Mouse (Mus musculus): Measurements from ENCODE around the gene Pcp2.
"Not testable (repeated sequence)": the region's sequence is repeated elsewhere in the genome, so short reads cannot be mapped to it uniquely, and the experiment has no call there.

Gene Pcp2

GRCm38 (mm10) chr8:3621199-3621970 lies 4.0 kb downstream of the Pcp2 start, which contains the start of the genes Xab2 and Pet100:
Gene Xab2, minus strand, starts transcription at chr8:3621316.
Gene Pet100, plus strand, starts transcription at chr8:3621548.
- DNase-seq = peak; percentile 99

GRCm38 (mm10) chr8:3609816-3610150 lies 15.6 kb downstream of the Pcp2 start:
- peak; percentile 55 for DNase-seq

GRCm38 (mm10) chr8:3609046-3609815 lies 16.1 kb downstream of the Pcp2 start:
- peak; percentile 68 for DNase-seq

- no peak for DNase-seq
These were observed 17.5 kb downstream of the Pcp2 start for GRCm38 (mm10) chr8:3607822-3608221.

- no peak for DNase-seq
These were observed 18.8 kb downstream of the Pcp2 start for GRCm38 (mm10) chr8:3606593-3606992.

GRCm38 (mm10) chr8:3603439-3603838 lies 21.9 kb downstream of the Pcp2 start:
- DNase-seq = no peak

GRCm38 (mm10) chr8:3600401-3600800 lies 24.9 kb downstream of the Pcp2 start:
- DNase-seq = peak; percentile 57

- DNase-seq = no peak
These were observed 26.1 kb downstream of the Pcp2 start for GRCm38 (mm10) chr8:3599219-3599618.

GRCm38 (mm10) chr8:3598054-3598453 lies 27.3 kb downstream of the Pcp2 start:
- no peak for DNase-seq

- DNase-seq = peak; percentile 50
These were observed 30.9 kb downstream of the Pcp2 start for GRCm38 (mm10) chr8:3594466-3594865.

- peak; percentile 51 for DNase-seq
These were observed 31.9 kb downstream of the Pcp2 start for GRCm38 (mm10) chr8:3593470-3593869.

- no peak for DNase-seq
These were observed 37.1 kb downstream of the Pcp2 start for GRCm38 (mm10) chr8:3588258-3588633.

GRCm38 (mm10) chr8:3587391-3588257 lies 37.7 kb downstream of the Pcp2 start:
- DNase-seq = peak; percentile 81

- DNase-seq = no peak
These were observed 38.4 kb downstream of the Pcp2 start, which contains the start of gene Camsap3 for GRCm38 (mm10) chr8:3586993-3587390. Gene Camsap3, plus strand, starts transcription at chr8:3587293.

GRCm38 (mm10) chr8:3586452-3586851 lies 38.9 kb downstream of the Pcp2 start:
- no peak for DNase-seq

- not testable (repeated sequence) for DNase-seq
These were observed 43.4 kb downstream of the Pcp2 start for GRCm38 (mm10) chr8:3581961-3582360.

- no peak for DNase-seq
These were observed 45.7 kb downstream of the Pcp2 start for GRCm38 (mm10) chr8:3579390-3580364.

GRCm38 (mm10) chr8:3576211-3576960 lies 49.0 kb downstream of the Pcp2 start:
- no peak for DNase-seq

GRCm38 (mm10) chr8:3574546-3574945 lies 50.8 kb downstream of the Pcp2 start:
- no peak for DNase-seq
